Mouse (Mus musculus) brain, embryonic 14.5 days (tissue): ENCODE data around the gene Il9r.

Source experiments
- CTCF ChIP-seq: fragments of 200-500 bp; IDR thresholded peaks from 2 replicates; pipeline ENCODE4 v1.5.1; 2012; ENCODE audit warnings: inconsistent platforms, mild to moderate bottlenecking, moderate library complexity, borderline replicate concordance; ENCODE audit not compliant: insufficient read depth, insufficient read length; ENCODE audit errors: extremely low read depth
- POLR2A ChIP-seq: fragments of 200-500 bp; IDR thresholded peaks from 2 replicates; pipeline ENCODE4 v1.6.1; 2012; ENCODE audit warnings: mild to moderate bottlenecking, inconsistent platforms, borderline replicate concordance; ENCODE audit not compliant: poor library complexity, insufficient read depth, insufficient read length, severe bottlenecking; ENCODE audit errors: extremely low read depth

DNA sequence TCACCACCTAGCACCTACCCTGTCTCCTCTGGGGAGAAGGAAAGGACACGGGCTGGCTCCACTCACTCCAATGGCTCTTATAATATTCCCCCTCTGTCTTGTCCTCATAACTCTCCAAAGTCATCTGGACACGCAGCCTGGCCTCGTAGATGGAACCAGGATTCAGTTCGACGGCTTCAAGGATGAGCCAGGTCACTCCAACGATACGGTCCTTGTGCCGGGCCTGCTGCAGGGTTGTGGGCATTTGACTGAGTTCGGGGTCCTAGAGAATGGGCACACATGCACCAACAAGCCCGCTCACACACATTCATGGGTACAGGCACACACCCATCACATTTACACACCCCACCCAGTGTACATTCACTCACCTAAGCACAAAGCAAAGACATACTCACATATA lies 6.9 kb downstream of the Il9r start:
- TF ChIP-seq POLR2A (no peak), CTCF (no peak)
